Mouse (Mus musculus) megakaryocyte, embryonic 14.5 days (primary cell): ENCODE results near the gene Fzd2.

ENCODE experiments used
- FLI1 ChIP-seq: IDR thresholded peaks from 2 replicates; pipeline ENCODE4 v1.6.1; 2012; ENCODE audit warnings: low read length, inconsistent platforms, mixed read lengths
- GATA1 ChIP-seq: IDR thresholded peaks from 3 replicates; pipeline ENCODE4 v1.6.1; 2012; ENCODE audit warnings: mixed read lengths, low read length, inconsistent platforms, borderline replicate concordance

- no peak for TF ChIP-seq GATA1
- no peak for TF ChIP-seq FLI1
These were observed 24.8 kb upstream of the Fzd2 start, which contains the start of gene Gm11627 for GRCm38 (mm10) chr11:102579165-102580033.
